Mouse (Mus musculus): ENCODE data around the gene Pus10. TPM values are rescaled to one million over a fixed set of nuclear protein-coding genes. Genes with fewer than 3 reads are reported as not detected.

Pus10 gene
- polyA plus RNA-seq (2012; rRNA removed): 6.7 and 7.4 TPM in 2 replicates

DNA sequence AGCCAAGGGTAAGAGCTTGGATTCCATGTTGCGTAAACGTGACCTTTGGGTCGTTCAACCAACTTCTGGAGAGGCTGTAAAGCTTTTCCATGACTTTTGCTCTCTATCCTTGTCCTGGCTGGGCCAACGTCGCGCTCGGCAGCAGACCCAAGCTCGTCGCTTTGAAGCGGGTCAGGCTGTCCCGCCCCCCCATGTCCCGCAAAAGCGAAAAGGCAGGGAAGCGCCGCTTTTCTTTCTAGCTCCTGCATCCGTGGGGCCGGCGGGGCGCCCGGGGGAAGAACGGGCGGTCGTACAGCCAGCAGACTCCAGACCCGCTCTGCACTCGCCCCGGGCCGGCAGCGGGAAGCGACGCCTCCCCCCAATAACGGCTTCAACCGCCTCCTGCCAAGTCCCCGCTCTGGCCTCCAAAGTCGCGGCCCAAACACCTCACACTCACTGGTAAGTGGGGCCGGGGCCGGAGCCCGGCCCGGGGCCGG, at the start of gene Pus10:
TSS of gene Pus10 (plus strand) at position 364 of the 476 bp plus-strand sequence.

DNA sequence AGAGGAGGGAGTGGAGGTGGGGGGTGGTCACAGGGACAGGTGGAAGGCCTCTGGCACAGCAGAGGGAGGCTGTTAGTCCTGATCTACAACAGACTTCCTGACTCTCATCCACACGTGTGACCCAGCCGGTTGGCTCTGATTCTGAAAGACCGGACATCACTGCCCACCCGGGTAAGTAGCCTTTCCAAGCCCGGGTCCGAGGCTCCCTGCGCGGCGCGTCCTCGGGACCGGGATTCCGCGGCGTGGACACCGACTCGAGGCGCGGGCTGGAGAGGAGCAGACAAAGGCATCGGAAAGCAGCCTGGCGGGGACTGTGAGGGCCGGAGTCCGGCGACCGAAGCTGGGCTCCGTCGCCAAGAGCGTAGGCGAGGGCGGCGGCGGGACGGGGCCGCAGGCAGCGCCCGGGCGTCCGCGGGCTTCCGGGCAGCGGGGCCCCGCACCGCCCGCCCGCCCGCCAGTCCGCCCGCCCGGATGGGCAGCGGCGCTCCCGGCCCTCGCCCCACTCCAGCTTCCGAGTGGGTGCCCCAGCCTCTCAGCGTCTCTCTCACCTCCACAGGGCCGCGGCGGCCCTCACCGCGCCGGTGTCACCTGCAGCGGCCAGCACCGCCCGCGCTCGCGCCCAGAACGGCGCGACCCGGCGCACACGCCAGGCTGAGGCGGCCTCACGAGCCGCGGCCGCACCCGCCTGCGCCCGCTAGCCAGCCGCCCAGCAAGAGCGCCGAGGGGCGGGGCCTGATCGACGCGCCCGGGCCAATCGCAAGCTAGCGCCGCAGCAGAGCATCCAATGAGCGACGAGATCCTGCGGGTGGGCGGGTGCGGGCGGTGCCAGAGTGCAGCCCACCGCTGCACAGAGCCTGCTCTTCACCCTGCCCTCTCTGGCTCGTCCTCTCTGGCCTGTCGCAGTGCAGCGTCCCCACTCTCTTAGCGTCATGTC, 32.3 kb upstream of the Pus10 start, which contains the start of gene 0610010F05Rik:
TSS of gene 0610010F05Rik (minus strand) at position 695 of the 934 bp plus-strand sequence.

DNA sequence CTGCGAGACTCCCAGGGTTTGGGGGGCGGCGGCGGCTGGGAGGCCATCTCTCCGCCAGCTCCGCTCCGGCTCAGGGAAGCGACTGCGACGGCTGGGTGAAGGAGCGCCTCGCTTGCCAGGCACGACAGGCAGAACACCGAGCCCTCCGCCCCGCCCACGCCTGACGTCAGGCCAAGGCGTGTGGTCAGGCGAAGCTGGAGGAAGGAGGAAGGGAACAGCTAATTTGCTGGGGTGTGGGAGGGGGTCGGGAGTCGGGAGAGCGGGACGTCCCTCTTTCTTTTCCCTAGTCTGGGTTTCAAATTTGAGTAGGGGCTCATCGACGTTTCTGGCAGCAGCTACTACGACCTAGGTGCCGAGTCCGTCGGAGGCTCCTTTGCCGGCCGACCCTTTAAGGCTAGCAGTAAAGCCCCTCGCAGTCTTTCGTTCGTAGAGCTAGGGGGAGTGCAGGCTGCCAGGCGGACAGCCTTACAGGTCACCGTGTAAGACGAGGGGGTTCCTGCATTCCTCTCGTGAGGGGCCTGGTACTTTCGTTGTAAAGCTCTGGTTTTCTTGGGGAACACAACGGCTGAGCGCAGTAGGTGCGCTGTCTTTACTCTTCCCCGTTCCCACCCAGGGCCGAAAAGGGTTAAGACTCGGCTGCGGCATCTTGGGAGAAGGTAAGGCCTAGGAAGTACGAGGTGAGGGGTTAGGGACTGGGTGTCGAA, 476 bp downstream of the Pus10 start, which contains the start of gene Pex13:
TSS of gene Pex13 (minus strand) at position 162 of the 704 bp plus-strand sequence.

DNA sequence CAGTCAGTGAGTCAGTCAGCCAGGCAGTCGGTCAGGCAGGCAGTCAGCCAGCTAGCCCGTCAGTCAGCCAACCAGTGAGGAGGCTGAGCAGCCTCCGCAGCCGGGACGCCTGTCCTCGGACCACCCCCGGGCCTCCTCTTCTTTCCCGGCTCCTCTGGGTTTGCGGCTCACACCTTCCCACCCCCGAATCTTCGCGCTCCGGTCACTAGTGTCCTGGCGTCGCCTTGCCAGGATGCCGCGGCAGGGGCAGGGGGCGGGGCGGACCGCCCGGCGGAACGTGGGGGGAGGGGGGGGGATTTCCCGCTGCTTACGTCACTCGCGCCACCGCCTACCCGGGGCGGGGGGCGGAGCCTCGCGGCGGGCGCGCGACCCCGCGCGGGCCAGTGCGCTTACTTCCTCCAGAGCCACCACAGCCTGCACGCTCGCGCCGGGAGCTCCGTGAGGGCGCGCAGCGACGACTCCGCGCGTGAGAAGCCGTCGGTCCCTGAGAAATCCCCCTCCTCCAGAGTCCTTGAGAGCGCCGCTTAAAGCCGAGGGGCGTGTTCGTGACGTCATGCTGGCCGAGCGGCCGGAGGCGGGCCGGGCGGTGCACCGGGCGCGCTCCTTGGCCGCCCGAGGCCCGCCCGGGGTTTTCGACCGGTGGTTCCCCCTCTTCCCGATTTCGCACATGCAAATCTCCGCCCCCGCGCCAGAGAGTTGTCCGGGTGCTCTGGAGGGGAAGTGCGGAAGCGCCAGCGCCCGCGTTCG, 105.5 kb downstream of the Pus10 start, which contains the start of gene Rel:
TSS of gene Rel (minus strand) at position 211 of the 747 bp plus-strand sequence.

Other genes with a start within 250 kb of the Pus10 start
- 18.6 and 19.1 TPM in 2 replicates for gene Ahsa2, start 167.6 kb upstream of the Pus10 start, polyA plus RNA-seq (2012; rRNA removed)
- gene 1700093K21Rik, start 144.5 kb upstream of the Pus10 start, polyA plus RNA-seq (2012; rRNA removed): 0.03 and 0.17 TPM in 2 replicates
- 3.9 and 4.1 TPM in 2 replicates for gene 0610010F05Rik, start 32.0 kb upstream of the Pus10 start, polyA plus RNA-seq (2012; rRNA removed)
- 3.6 and 4.5 TPM in 2 replicates for gene Pex13, start 285 bp downstream of the Pus10 start, polyA plus RNA-seq (2012; rRNA removed)
- gene Rel, start 105.3 kb downstream of the Pus10 start, polyA plus RNA-seq (2012; rRNA removed): 0.61 and 0.65 TPM in 2 replicates
- gene Papolg, start 229.6 kb downstream of the Pus10 start, polyA plus RNA-seq (2012; rRNA removed): 3.1 and 3.3 TPM in 2 replicates

All from liver, embryonic 14 days (tissue).